Mouse (Mus musculus) small intestine, adult 2 months (tissue): ENCODE measurements around the gene Htr1d.

ENCODE experiments used
- CTCF ChIP-seq: fragments of 200-500 bp; IDR thresholded peaks from 2 replicates; pipeline ENCODE4 v1.5.1; 2012; ENCODE audit warnings: low read depth, mild to moderate bottlenecking, control low read depth, inconsistent platforms, low read length, moderate library complexity, mixed read lengths; ENCODE audit not compliant: insufficient replicate concordance, insufficient read length; ENCODE audit errors: extremely low read depth
- POLR2A ChIP-seq: fragments of 200-500 bp; IDR thresholded peaks from 2 replicates; pipeline ENCODE4 v1.6.1; 2012; ENCODE audit warnings: low read depth, mild to moderate bottlenecking, control low read depth, inconsistent platforms, low read length, moderate library complexity

- no peak for TF ChIP-seq CTCF
- no peak for TF ChIP-seq POLR2A
Observed at GRCm38 (mm10) chr4:136434029-136434428, 10.7 kb downstream of the Htr1d start.
